Mouse (Mus musculus) kidney, adult 2 months (tissue): ENCODE measurements at regions not wholly inside any gene's neighbourhood (a gene's known extent, or its start where the extent isn't known, plus 50 kb on each side); places are given as distances from the start of the nearest gene placed in this dataset.

Experiments used
- CTCF ChIP-seq: fragments of 200-500 bp; conservative IDR thresholded peaks from 2 replicates; pipeline ENCODE4 v1.5.1; 2011; ENCODE audit warnings: low read depth, mild to moderate bottlenecking, control low read depth, low read length, moderate library complexity, mixed read lengths; ENCODE audit not compliant: insufficient read depth, insufficient read length
- POLR2A ChIP-seq: fragments of 200-500 bp; IDR thresholded peaks from one replicate; pipeline ENCODE4 v1.6.1; 2011; ENCODE audit warnings: low read depth, low read length, control low read depth

- TF ChIP-seq CTCF (no peak), POLR2A (no peak)
Observed at GRCm38 (mm10) chr2:50627501-50627900, 330.9 kb upstream of the Mmadhc start.
